Mouse (Mus musculus) limb, embryonic 15.5 days (tissue): ENCODE measurements around the gene Ifna16. TPM values are rescaled to one million over a fixed set of nuclear protein-coding genes. Genes with fewer than 3 reads are reported as not detected.

ENCODE experiments used
- ATAC-seq: fragments of 200-750 bp; cut with Nextera tagmentation; 2 replicates; pipeline ENCODE4 v1.8.0; 2017; ENCODE audit warnings: low read depth, moderate TSS enrichment; ENCODE audit not compliant: insufficient number of reproducible peaks, low FRiP score, low TSS enrichment
- H3K27ac ChIP-seq: fragments of 300-500 bp; sonication (generic); 2 replicates; pipeline ENCODE4 v1.5.1; 2015; ENCODE audit warnings: moderate library complexity, mild to moderate bottlenecking, inconsistent platforms
- H3K27me3 ChIP-seq: fragments of 300-500 bp; sonication (generic); 2 replicates; pipeline ENCODE4 v1.6.1; 2015; ENCODE audit warnings: inconsistent platforms
- H3K36me3 ChIP-seq: fragments of 300-500 bp; sonication (generic); 2 replicates; pipeline ENCODE4 v1.6.1; 2015; ENCODE audit warnings: inconsistent platforms
- H3K4me1 ChIP-seq: fragments of 300-500 bp; sonication (generic); 2 replicates; pipeline ENCODE4 v1.6.1; 2015; ENCODE audit warnings: inconsistent platforms
- H3K4me2 ChIP-seq: fragments of 300-500 bp; sonication (generic); 2 replicates; pipeline ENCODE4 v1.6.1; 2015; ENCODE audit warnings: mild to moderate bottlenecking, inconsistent platforms
- H3K4me3 ChIP-seq: fragments of 300-500 bp; sonication (generic); 2 replicates; pipeline ENCODE4 v1.5.1; 2015; ENCODE audit warnings: mild to moderate bottlenecking, inconsistent platforms
- H3K9ac ChIP-seq: fragments of 300-500 bp; sonication (generic); 2 replicates; pipeline ENCODE4 v1.6.1; 2015; ENCODE audit warnings: inconsistent platforms
- H3K9me3 ChIP-seq: fragments of 300-500 bp; sonication (generic); 2 replicates; pipeline ENCODE4 v1.6.1; 2016; ENCODE audit warnings: inconsistent platforms
- WGBS: fragments of 180-500 bp; shearing (Covaris S2); methylation state at CpG from one replicate; pipeline ENCODE4 v1.1.7; 2015; 5-methylcytosine and 5-hydroxymethylcytosine counted together
- polyA plus RNA-seq: library from polyadenylated mRNA; unstranded; fragments of >200 nt; fragmentation: Nextera tagmentation; extraction: Ambion mirVana; gene quantifications from 2 replicates; pipeline ENCODE4 v1.2.1, GENCODE M21; 2015

Ifna16 gene
- polyA plus RNA-seq, 1 experiment from 2014 or later: not detected

DNA sequence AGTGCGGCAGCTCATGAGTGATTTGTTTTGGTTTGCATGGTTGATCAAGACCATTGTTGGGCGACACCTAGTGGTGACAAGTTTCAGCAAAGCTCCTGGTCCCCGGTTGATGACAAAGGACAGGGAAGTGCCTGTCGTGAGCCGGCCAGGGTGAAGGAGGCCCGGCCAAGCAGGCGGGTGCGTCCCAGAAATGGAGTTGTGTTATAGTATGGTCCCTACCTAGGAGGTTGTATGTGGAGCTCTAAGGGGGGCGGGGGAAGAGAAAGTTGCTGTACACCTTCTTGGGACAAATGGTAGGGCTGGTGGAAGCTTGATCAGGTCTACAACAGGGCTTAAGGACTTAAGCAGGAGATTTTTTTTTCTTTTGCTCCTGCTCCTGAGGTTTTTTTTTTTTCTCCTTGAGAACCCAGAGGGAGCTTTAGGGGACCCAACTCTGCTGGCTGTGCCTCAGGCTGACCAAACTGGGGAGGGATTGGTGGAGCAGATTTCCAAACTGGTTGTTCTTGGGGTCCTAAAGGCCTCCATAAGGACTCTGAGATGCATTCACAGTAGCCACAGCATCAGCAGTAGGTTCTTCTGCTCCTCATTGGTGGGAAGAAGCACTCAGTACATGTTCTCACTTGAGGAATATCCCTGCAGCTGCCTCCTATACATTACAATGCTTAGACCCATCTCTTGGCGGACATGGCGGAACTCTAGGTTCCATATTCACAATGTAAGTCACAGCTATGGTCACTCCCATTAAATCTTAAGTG is 35.5 kb downstream of the Ifna16 start:
- no peak overlapping the region for H3K9ac ChIP-seq
- 11% methylated on average over 11 of the region's 11 CpGs for WGBS
- H3K27me3 ChIP-seq: no peaks in the 10 kb centered on the region
- no peaks in the 10 kb centered on the region for H3K36me3 ChIP-seq
- H3K4me2 ChIP-seq: peak overlapping the region; percentile 42
- H3K4me1 ChIP-seq: no peaks in the 10 kb centered on the region
- H3K27ac ChIP-seq: 0 out of 2 replicates have a peak overlapping the region, but pooled peaks have one; percentile 61
- no peaks in the 10 kb centered on the region for H3K9me3 ChIP-seq
- ATAC-seq: peak; percentile 89
- H3K4me3 ChIP-seq: peak overlapping the region; percentile 39

DNA sequence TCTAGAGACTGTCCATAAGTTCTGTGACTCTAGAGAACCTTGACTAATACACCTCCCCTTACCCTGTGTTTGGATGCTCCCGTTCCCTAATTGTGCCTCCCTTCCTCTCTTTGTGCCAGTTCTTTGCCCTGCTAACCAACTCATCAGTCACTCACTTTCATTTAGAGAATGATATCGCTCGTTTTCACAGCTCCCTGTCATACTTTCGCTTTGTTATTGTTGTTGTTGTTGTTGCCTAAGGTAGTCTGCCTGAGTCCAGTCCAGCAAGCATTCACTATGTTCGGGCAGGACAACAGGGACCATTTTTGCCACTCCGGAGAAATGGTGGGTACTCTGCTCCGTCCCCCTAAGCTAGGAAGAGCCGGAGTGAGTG is 36.0 kb downstream of the Ifna16 start:
- Histone ChIP-seq H3K4me1 (no peaks in the 10 kb centered on the region), H3K27me3 (no peaks in the 10 kb centered on the region), H3K27ac (no peak overlapping the region), H3K36me3 (no peaks in the 10 kb centered on the region), H3K4me2 (peak overlapping the region; percentile 42), H3K9me3 (no peaks in the 10 kb centered on the region), H3K4me3 (peak overlapping the region; percentile 39), H3K9ac (no peak overlapping the region)
- no peak for ATAC-seq
- 52% methylated on average over 8 of the region's 8 CpGs for WGBS

DNA sequence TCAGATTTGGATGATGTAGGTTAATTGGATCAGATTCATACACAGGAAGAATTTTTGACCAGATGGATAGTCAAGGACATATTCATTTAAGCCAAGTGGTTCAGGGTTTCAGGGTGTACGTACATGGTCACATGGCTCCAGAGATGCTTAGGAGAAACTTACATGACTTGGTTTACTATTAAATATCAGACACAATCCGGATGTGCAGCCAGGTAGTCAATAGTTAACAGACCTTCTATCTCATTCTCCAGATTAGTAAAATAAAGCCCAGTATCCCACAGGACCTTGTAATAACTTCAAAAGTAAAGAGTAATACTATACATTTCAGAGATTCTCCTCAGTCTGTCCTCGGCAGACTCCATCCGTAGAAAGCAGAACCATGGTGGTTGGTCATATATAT is 42.4 kb downstream of the Ifna16 start, which contains the start of gene C87499:
Gene C87499, minus strand, starts transcription at position 101 of the 400 bp plus-strand sequence.
- no peak for ATAC-seq
- WGBS: 90% methylated on average over 4 of the region's 4 CpGs
- H3K27me3 ChIP-seq: no peaks in the 10 kb centered on the region

More for the DNA sequence above, 42.4 kb downstream of the Ifna16 start, which contains the start of gene C87499:
- Histone ChIP-seq H3K4me1 (no peaks in the 10 kb centered on the region), H3K9ac (no peak within 1 kb of the TSS), H3K27ac (no peak within 1 kb of the TSS), H3K9me3 (no peaks in the 10 kb centered on the region), H3K4me3 (no peak within 1 kb of the TSS), H3K4me2 (no peak within 1 kb of the TSS), H3K36me3 (no peaks in the 10 kb centered on the region)

Other genes with a start within 250 kb of the Ifna16 start
- gene Hacd4, start 238.0 kb downstream of the Ifna16 start, polyA plus RNA-seq: 9.1 TPM in 2 replicates
- not detected in 2 replicates for gene Ifnb1, start 154.2 kb downstream of the Ifna16 start, polyA plus RNA-seq
- gene Ifna15, start 118.7 kb downstream of the Ifna16 start, polyA plus RNA-seq: not detected in 2 replicates
- gene Ifna14, start 105.1 kb downstream of the Ifna16 start, polyA plus RNA-seq: not detected in 2 replicates
- gene Ifna9, start 84.5 kb downstream of the Ifna16 start, polyA plus RNA-seq: not detected in 2 replicates
- not detected in 2 replicates for gene Ifna12, start 73.5 kb downstream of the Ifna16 start, polyA plus RNA-seq
- not detected in 2 replicates for gene C87499, start 42.5 kb downstream of the Ifna16 start, polyA plus RNA-seq
- gene Ifna13, start 32.5 kb downstream of the Ifna16 start, polyA plus RNA-seq: not detected in 2 replicates
- not detected in 2 replicates for gene Ifna2, start 7.0 kb upstream of the Ifna16 start, polyA plus RNA-seq
- gene Ifnab, start 14.4 kb upstream of the Ifna16 start, polyA plus RNA-seq: not detected in 2 replicates
- gene Gm26566, start 44.9 kb upstream of the Ifna16 start, polyA plus RNA-seq: 0.56 and 1.1 TPM in 2 replicates
- 93.3 and 105 TPM in 2 replicates for gene Klhl9, start 45.5 kb upstream of the Ifna16 start, polyA plus RNA-seq
- not detected in 2 replicates for gene Gm13271, start 77.9 kb upstream of the Ifna16 start, polyA plus RNA-seq
- gene Gm13283, start 83.2 kb upstream of the Ifna16 start, polyA plus RNA-seq: 0.36 and 0.60 TPM in 2 replicates
- gene Gm13290, start 96.9 kb upstream of the Ifna16 start, polyA plus RNA-seq: 0.76 and 0.87 TPM in 2 replicates
- gene Gm13289, start 100.0 kb upstream of the Ifna16 start, polyA plus RNA-seq: not detected in 2 replicates
- not detected in 2 replicates for gene Gm13272, start 102.9 kb upstream of the Ifna16 start, polyA plus RNA-seq
- gene Ifnz, start 105.2 kb upstream of the Ifna16 start, polyA plus RNA-seq: 0.26 and 0.37 TPM in 2 replicates
- not detected in 2 replicates for gene Gm13276, start 108.8 kb upstream of the Ifna16 start, polyA plus RNA-seq
- gene Gm13277, start 111.7 kb upstream of the Ifna16 start, polyA plus RNA-seq: not detected in 2 replicates
- not detected in 2 replicates for gene Gm13278, start 114.6 kb upstream of the Ifna16 start, polyA plus RNA-seq
- not detected in 2 replicates for gene Gm13275, start 117.6 kb upstream of the Ifna16 start, polyA plus RNA-seq
- not detected in 2 replicates for gene Gm13279, start 120.5 kb upstream of the Ifna16 start, polyA plus RNA-seq
- 0.93 and 1.4 TPM in 2 replicates for gene Gm13285, start 122.7 kb upstream of the Ifna16 start, polyA plus RNA-seq
- 0.36 TPM in 1 of 2 replicates, not detected in the other for gene Gm13287, start 126.3 kb upstream of the Ifna16 start, polyA plus RNA-seq
- 0.15 TPM in 1 of 2 replicates, not detected in the other for gene Gm13288, start 128.6 kb upstream of the Ifna16 start, polyA plus RNA-seq
- not detected in 2 replicates for gene Ifna7, start 139.3 kb upstream of the Ifna16 start, polyA plus RNA-seq
- not detected in 2 replicates for gene Ifna11, start 143.0 kb upstream of the Ifna16 start, polyA plus RNA-seq
- gene Ifna6, start 150.5 kb upstream of the Ifna16 start, polyA plus RNA-seq: not detected in 2 replicates
- not detected in 2 replicates for gene Ifna5, start 158.6 kb upstream of the Ifna16 start, polyA plus RNA-seq
- not detected in 2 replicates for gene Ifna4, start 164.9 kb upstream of the Ifna16 start, polyA plus RNA-seq
- gene Ifna1, start 173.2 kb upstream of the Ifna16 start, polyA plus RNA-seq: not detected in 2 replicates
- not detected in 2 replicates for gene Ifne, start 203.3 kb upstream of the Ifna16 start, polyA plus RNA-seq